Mouse (Mus musculus) midbrain, embryonic 15.5 days (tissue): ENCODE data around the gene Lrrc15. TPM values are rescaled to one million over a fixed set of nuclear protein-coding genes. Genes with fewer than 3 reads are reported as not detected.

Source experiments
- ATAC-seq: fragments of 200-750 bp; cut with Nextera tagmentation; replicated peaks from 2 replicates; pipeline ENCODE4 v1.8.0; 2017; ENCODE audit warnings: moderate TSS enrichment
- H3K27ac ChIP-seq: fragments of 300-500 bp; sonication (generic); 2 replicates; pipeline ENCODE4 v1.5.1; 2015; ENCODE audit warnings: mild to moderate bottlenecking, inconsistent platforms
- H3K27me3 ChIP-seq: fragments of 300-500 bp; sonication (generic); replicated peaks from 2 replicates; pipeline ENCODE4 v1.6.1; 2015; ENCODE audit warnings: inconsistent platforms
- H3K36me3 ChIP-seq: fragments of 300-500 bp; sonication (generic); replicated peaks from 2 replicates; pipeline ENCODE4 v1.6.1; 2015; ENCODE audit warnings: inconsistent platforms
- H3K4me1 ChIP-seq: fragments of 300-500 bp; sonication (generic); 2 replicates; pipeline ENCODE4 v1.6.1; 2015; ENCODE audit warnings: inconsistent platforms
- H3K4me2 ChIP-seq: fragments of 300-500 bp; sonication (generic); 2 replicates; pipeline ENCODE4 v1.6.1; 2015; ENCODE audit warnings: inconsistent platforms, mild to moderate bottlenecking, moderate library complexity
- H3K4me3 ChIP-seq: fragments of 300-500 bp; sonication (generic); 2 replicates; pipeline ENCODE4 v1.5.1; 2015; ENCODE audit warnings: mild to moderate bottlenecking, inconsistent platforms
- H3K9ac ChIP-seq: fragments of 300-500 bp; sonication (generic); 2 replicates; pipeline ENCODE4 v1.6.1; 2015; ENCODE audit warnings: mild to moderate bottlenecking, inconsistent platforms
- H3K9me3 ChIP-seq: fragments of 300-500 bp; sonication (generic); 2 replicates; pipeline ENCODE4 v1.6.1; 2016; ENCODE audit warnings: inconsistent platforms
- WGBS: fragments of 180-500 bp; shearing (Covaris S2); methylation state at CpG from one replicate; pipeline ENCODE4 v1.1.7; 2015; ENCODE audit warnings: mixed read lengths; 5-methylcytosine and 5-hydroxymethylcytosine counted together
- polyA plus RNA-seq: library from polyadenylated mRNA; unstranded; fragments of >200 nt; fragmentation: Nextera tagmentation; extraction: Ambion mirVana; gene quantifications from 2 replicates; pipeline ENCODE4 v1.2.1, GENCODE M21; 2015

Lrrc15 gene
- polyA plus RNA-seq, 1 experiment from 2014 or later, result 0.22 TPM

GRCm38 (mm10) chr16:30255061-30255460 lies 28.0 kb downstream of the Lrrc15 start:
- no peak overlapping the region for H3K27ac ChIP-seq
- no peak for ATAC-seq

DNA sequence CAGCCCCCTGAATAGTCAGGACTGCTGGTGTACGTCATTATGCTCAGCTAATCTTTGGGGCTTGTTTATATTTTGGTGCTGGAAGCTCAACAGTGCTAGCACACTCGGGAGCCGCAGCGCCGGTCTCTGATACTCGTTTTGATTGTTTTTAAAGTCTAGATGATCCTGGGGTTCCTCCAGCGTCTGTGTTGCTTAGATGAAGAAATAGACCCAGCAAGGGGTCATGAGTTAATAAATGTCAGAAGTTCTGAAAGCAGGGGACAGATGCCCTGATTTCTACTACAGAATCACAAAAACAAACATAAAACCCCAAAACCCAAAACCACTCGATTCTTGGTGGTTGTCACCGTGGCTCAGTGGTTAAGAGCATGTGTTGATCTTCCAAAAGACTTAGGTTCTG lies 29.2 kb downstream of the Lrrc15 start:
- ATAC-seq, result no peak
- H3K4me2 ChIP-seq, result no peak overlapping the region
- H3K4me3 ChIP-seq, result no peak overlapping the region
- H3K4me1 ChIP-seq, result peaks cover 7% of the 10 kb centered on the region; the same call in 1 of the 2 replicates
- H3K9me3 ChIP-seq, result no peaks in the 10 kb centered on the region
- no peak overlapping the region for H3K9ac ChIP-seq
- WGBS, result 82% methylated on average over 9 of the region's 9 CpGs
- H3K27me3 ChIP-seq, result peaks cover 13% of the 10 kb centered on the region
- no peaks in the 10 kb centered on the region for H3K36me3 ChIP-seq
- H3K27ac ChIP-seq, result no peak overlapping the region

More at GRCm38 (mm10) chr16:30255061-30255460, 28.0 kb downstream of the Lrrc15 start:
- 74% methylated on average over 7 of the region's 7 CpGs for WGBS
- Histone ChIP-seq H3K9me3 (no peaks in the 10 kb centered on the region), H3K36me3 (no peaks in the 10 kb centered on the region), H3K9ac (no peak overlapping the region), H3K4me1 (peaks cover 7% of the 10 kb centered on the region; the same call in 1 of the 2 replicates), H3K27me3 (peaks cover 5% of the 10 kb centered on the region; the same call in 1 of the 2 replicates), H3K4me3 (no peak overlapping the region), H3K4me2 (no peak overlapping the region)

GRCm38 (mm10) chr16:30253374-30253773 lies 29.7 kb downstream of the Lrrc15 start:
- Histone ChIP-seq H3K4me1 (peaks cover 7% of the 10 kb centered on the region; the same call in 1 of the 2 replicates), H3K4me3 (no peak overlapping the region), H3K9ac (no peak overlapping the region), H3K27ac (no peak overlapping the region), H3K36me3 (no peaks in the 10 kb centered on the region), H3K9me3 (no peaks in the 10 kb centered on the region), H3K4me2 (no peak overlapping the region), H3K27me3 (peaks cover 13% of the 10 kb centered on the region)
- ATAC-seq, result no peak
- 87% methylated on average over 4 of the region's 4 CpGs for WGBS

DNA sequence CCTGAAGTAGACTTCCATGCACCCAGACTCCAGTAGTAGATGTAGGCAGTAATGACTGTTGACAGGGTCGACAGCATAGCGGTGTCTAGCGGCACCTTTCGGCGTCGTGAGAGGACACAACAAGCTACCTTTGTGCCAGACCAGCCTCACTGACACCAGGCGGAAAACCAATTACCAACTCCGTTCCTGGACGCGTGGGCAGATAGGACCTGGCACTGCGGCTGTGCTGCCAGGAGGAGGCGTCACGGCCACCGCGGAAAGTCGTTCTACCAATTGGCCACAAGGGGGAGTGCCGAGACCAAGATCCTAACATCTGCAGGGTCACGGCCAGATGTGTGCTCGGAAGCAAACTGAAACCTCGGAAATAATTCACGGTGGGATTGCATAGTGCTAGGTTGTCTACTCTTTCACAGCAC lies 31.0 kb downstream of the Lrrc15 start:
- 0 out of 2 replicates have a peak overlapping the region, but pooled peaks have one; percentile 9 for H3K4me3 ChIP-seq
- H3K9ac ChIP-seq, result no peak overlapping the region
- H3K4me1 ChIP-seq, result peaks cover 7% of the 10 kb centered on the region; the same call in 1 of the 2 replicates
- H3K4me2 ChIP-seq, result peak overlapping the region; percentile 40
- H3K27ac ChIP-seq, result no peak overlapping the region
- H3K9me3 ChIP-seq, result no peaks in the 10 kb centered on the region
- H3K36me3 ChIP-seq, result no peaks in the 10 kb centered on the region
- H3K27me3 ChIP-seq, result peaks cover 13% of the 10 kb centered on the region
- 1% methylated on average over 21 of the region's 21 CpGs for WGBS
- peak; percentile 73 for ATAC-seq

DNA sequence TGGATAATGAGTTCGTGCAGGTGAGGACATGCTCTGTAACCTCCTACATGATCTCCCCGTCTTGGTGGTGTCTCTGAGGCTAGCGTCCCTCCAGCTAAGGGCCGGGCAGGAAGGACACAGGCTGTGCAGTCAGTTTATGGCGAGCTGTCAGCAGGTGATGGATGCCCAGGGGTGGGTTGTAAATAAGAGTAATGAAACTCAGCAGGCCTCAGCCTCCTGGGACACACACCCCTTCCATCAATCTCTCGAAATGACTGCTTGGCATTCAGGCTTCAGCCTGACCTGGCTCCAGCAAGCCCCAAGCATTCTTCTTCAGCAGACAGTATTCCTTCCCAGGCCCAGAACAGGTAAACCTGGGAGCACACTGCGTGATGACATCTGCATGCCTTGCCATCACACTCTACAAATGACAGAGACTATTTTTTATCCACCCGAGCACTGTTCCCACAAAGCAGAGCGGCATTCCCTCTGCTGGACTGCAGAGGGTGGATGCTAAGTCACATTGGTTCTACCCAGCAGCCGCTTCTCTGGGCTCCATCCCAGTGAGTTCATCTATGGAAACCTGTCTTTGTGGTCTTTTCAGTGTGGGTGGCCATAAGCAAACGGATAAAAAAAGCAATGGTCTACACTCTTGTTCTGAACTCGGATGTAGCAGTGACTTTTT lies 38.9 kb downstream of the Lrrc15 start:
- H3K27me3 ChIP-seq, result peaks cover 1% of the 10 kb centered on the region
- no peak overlapping the region for H3K4me3 ChIP-seq
- no peak overlapping the region for H3K27ac ChIP-seq
- no peaks in the 10 kb centered on the region for H3K4me1 ChIP-seq
- no peaks in the 10 kb centered on the region for H3K36me3 ChIP-seq
- H3K4me2 ChIP-seq, result no peak overlapping the region
- WGBS, result 90% methylated on average over 12 of the region's 12 CpGs
- H3K9ac ChIP-seq, result no peak overlapping the region
- H3K9me3 ChIP-seq, result no peaks in the 10 kb centered on the region
- no peak for ATAC-seq

GRCm38 (mm10) chr16:30241623-30242022 lies 41.4 kb downstream of the Lrrc15 start:
- peaks cover 20% of the 10 kb centered on the region for H3K27me3 ChIP-seq
- H3K36me3 ChIP-seq, result no peaks in the 10 kb centered on the region
- ATAC-seq, result no peak
- no peak overlapping the region for H3K27ac ChIP-seq
- no peak overlapping the region for H3K4me2 ChIP-seq
- no peak overlapping the region for H3K9ac ChIP-seq
- 46% methylated on average over 2 of the region's 2 CpGs for WGBS
- no peaks in the 10 kb centered on the region for H3K9me3 ChIP-seq
- peaks cover 5% of the 10 kb centered on the region for H3K4me1 ChIP-seq
- H3K4me3 ChIP-seq, result no peak overlapping the region

DNA sequence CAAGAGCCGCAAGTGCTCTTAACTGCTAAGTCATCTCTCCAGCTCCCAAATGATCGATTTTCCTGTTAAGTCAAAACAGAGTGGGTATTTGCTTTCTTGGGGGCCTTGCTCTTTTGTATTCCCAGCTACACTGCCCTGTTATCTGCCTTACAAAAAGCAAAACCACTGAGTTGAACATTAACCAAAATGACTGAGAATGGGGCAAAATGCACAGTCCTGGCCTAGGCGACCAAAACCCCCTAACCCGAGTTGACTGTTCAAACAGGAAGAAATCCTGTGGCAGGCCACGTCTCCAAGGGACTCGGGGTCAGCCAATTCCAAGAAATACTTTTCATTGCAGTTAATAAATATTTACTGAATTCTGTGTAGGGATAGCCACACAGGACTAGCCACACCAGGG lies 44.3 kb downstream of the Lrrc15 start:
- Histone ChIP-seq H3K27ac (no peak overlapping the region), H3K9me3 (no peaks in the 10 kb centered on the region), H3K4me3 (no peak overlapping the region), H3K4me2 (no peak overlapping the region), H3K36me3 (no peaks in the 10 kb centered on the region), H3K4me1 (peaks cover 13% of the 10 kb centered on the region), H3K27me3 (peaks cover 36% of the 10 kb centered on the region), H3K9ac (no peak overlapping the region)
- WGBS, result 79% methylated on average over 6 of the region's 6 CpGs
- no peak for ATAC-seq

DNA sequence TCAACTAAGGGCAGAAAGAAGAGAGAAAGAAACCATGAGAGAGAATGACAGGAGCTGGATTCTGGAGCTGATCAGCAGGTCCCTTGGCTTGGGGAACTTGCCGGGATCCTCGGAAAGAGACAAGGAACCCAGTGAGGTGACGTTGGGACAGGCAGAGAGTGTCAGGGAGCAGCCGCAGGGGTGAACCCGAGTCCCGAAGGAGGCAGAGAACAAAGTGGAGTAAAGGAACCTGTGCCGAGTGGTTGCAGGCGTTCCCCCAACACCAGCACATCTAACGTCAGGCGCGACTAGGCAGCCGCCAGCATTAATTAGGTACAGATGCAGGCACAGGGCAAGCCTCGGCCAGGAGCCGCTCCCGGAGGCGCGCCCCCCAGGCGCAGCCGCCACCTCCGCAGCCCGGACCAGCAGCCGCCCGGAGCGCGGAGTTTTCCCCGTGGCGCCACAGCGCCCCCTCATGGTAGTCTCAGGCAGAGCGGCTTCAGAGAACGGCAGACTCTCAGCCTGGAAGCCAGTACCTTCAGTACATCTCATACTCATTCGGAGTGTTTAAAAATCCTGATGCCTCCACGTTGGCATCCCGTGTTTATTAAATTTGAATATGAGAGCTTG lies 46.9 kb downstream of the Lrrc15 start:
- peaks cover 16% of the 10 kb centered on the region for H3K4me1 ChIP-seq
- 1% methylated on average over 33 of the region's 33 CpGs for WGBS
- H3K27ac ChIP-seq, result no peak overlapping the region
- H3K9ac ChIP-seq, result no peak overlapping the region
- peak overlapping the region; percentile 68 for H3K4me2 ChIP-seq
- no peaks in the 10 kb centered on the region for H3K9me3 ChIP-seq
- no peaks in the 10 kb centered on the region for H3K36me3 ChIP-seq
- peak; percentile 81 for ATAC-seq
- H3K27me3 ChIP-seq, result peaks cover 44% of the 10 kb centered on the region
- H3K4me3 ChIP-seq, result peak overlapping the region; percentile 39

DNA sequence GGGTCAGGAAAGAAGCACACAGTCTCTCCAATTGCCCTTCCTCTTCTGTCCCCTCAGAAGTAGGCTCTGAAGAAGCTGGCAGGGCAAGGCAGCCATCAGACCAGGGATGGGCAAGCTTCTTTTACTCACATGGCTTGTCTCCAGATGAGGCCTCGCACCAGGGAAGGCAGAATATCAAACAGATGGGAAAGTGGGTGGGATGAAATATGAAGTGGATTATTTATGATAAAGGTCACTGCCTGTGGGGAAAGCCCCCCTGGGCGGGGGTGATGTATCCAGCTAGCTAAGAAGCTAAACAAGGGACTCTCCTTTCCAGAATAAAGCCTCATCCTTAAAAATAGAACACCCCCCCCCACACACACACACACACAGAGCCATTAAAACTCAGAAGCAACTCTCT lies 47.5 kb downstream of the Lrrc15 start:
- Histone ChIP-seq H3K27ac (no peak overlapping the region), H3K4me1 (peaks cover 16% of the 10 kb centered on the region), H3K9me3 (no peaks in the 10 kb centered on the region), H3K4me2 (no peak overlapping the region; the same call in 1 of the 2 replicates), H3K4me3 (no peak overlapping the region), H3K27me3 (peaks cover 44% of the 10 kb centered on the region), H3K9ac (no peak overlapping the region), H3K36me3 (no peaks in the 10 kb centered on the region)
- ATAC-seq, result no peak
- 52% methylated on average over 2 of the region's 2 CpGs for WGBS

- Histone ChIP-seq H3K27ac (no peak overlapping the region), H3K36me3 (no peaks in the 10 kb centered on the region), H3K4me1 (peaks cover 16% of the 10 kb centered on the region), H3K9me3 (no peaks in the 10 kb centered on the region), H3K9ac (no peak overlapping the region), H3K4me3 (no peak overlapping the region), H3K27me3 (peaks cover 44% of the 10 kb centered on the region), H3K4me2 (no peak overlapping the region)
- 55% methylated on average over 12 of the region's 12 CpGs for WGBS
- no peak for ATAC-seq
These were observed 48.2 kb downstream of the Lrrc15 start for GRCm38 (mm10) chr16:30234636-30235546.

DNA sequence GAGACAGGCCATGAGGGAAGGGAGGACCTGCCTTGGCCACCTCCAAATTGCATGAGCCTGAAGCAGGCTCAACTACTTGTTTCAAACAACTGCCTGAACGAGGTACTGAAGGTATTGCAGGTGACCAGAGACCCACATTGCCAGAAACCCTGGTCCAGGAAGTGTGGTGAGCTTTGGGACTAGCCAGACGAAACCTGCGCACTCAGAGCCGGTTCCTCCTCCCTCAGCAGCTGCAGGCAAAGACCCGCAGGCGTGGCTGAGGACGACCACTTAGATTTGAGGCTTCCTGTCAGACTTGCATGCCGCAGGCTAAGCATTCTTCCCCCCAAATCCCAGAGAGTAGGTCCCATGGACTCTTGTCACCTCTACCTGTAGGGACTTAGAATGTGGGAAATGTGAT lies 49.0 kb downstream of the Lrrc15 start:
- no peak overlapping the region for H3K9ac ChIP-seq
- H3K4me3 ChIP-seq, result no peak overlapping the region
- no peaks in the 10 kb centered on the region for H3K9me3 ChIP-seq
- 58% methylated on average over 8 of the region's 8 CpGs for WGBS
- H3K27ac ChIP-seq, result no peak overlapping the region
- no peaks in the 10 kb centered on the region for H3K36me3 ChIP-seq
- H3K4me1 ChIP-seq, result peaks cover 16% of the 10 kb centered on the region
- no peak for ATAC-seq
- peaks cover 42% of the 10 kb centered on the region for H3K27me3 ChIP-seq
- no peak overlapping the region for H3K4me2 ChIP-seq
